Mouse (Mus musculus) embryonic fibroblast, embryonic 13.5 days (primary cell): ENCODE results near the gene Ptprq.

Experiments used
- CTCF ChIP-seq: IDR thresholded peaks from 2 replicates; pipeline ENCODE4 v1.5.1; 2011; ENCODE audit warnings: mild to moderate bottlenecking, control low read depth, low read length, moderate library complexity, borderline replicate concordance; ENCODE audit not compliant: insufficient read depth
- POLR2A ChIP-seq: IDR thresholded peaks from 2 replicates; pipeline ENCODE4 v1.6.1; 2011; ENCODE audit warnings: low read depth, mild to moderate bottlenecking, control low read depth, low read length, moderate library complexity

DNA sequence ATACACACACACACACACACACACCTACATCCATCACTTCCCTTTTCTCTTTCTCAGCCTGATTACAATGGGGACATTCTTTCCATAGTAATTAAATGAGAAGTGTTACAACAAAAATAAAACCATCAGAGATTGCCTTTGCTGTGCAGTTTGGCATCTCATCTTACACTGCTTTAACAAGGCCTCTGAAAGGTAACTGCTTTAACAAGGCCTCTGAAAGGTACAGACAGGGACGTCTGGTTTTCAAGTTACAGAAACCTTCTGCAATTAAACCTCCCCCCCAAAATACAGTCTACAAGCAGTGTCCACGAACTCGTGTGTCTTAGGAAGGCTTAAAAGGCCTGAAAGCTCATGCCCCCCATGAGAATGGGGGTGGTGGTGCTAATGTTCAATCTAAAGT, 150.8 kb downstream of the Ptprq start:
- TF ChIP-seq POLR2A (no peak), CTCF (no peak)
